Mouse (Mus musculus) intestine, embryonic 14.5 days (tissue): ENCODE data around the gene Cyp4a10. TPM values are rescaled to one million over a fixed set of nuclear protein-coding genes. Genes with fewer than 3 reads are reported as not detected.
"Not testable (repeated sequence)": the region's sequence is repeated elsewhere in the genome, so short reads cannot be mapped to it uniquely, and the experiment has no call there.

ENCODE experiments used
- ATAC-seq: fragments of 200-750 bp; cut with Nextera tagmentation; replicated peaks from 2 replicates; pipeline ENCODE4 v1.8.0; 2017; ENCODE audit warnings: low read depth, moderate number of reproducible peaks, moderate TSS enrichment, moderate library complexity; ENCODE audit not compliant: low FRiP score, low TSS enrichment
- DNase-seq: peaks from one replicate; pipeline ENCODE4 v3.0.0-alpha.2; 2018; ENCODE audit warnings: low spot score
- H3K27ac ChIP-seq: fragments of 300-500 bp; sonication (generic); 2 replicates; pipeline ENCODE4 v1.5.1; 2014; ENCODE audit warnings: low read depth, mild to moderate bottlenecking, control low read depth
- H3K27me3 ChIP-seq: fragments of 300-500 bp; sonication (generic); replicated peaks from 2 replicates; pipeline ENCODE4 v1.6.1; 2014; ENCODE audit warnings: low read length, control low read depth; ENCODE audit not compliant: control insufficient read depth, insufficient read depth
- H3K36me3 ChIP-seq: fragments of 300-500 bp; sonication (generic); 2 replicates; pipeline ENCODE4 v1.6.1; 2014; ENCODE audit warnings: low read length, control low read depth; ENCODE audit not compliant: control insufficient read depth, insufficient read depth
- H3K4me1 ChIP-seq: fragments of 300-500 bp; sonication (generic); replicated peaks from 2 replicates; pipeline ENCODE4 v1.6.1; 2014; ENCODE audit warnings: low read length, control low read depth, mixed read lengths; ENCODE audit not compliant: control insufficient read depth, insufficient read depth
- H3K4me2 ChIP-seq: fragments of 300-500 bp; sonication (generic); 2 replicates; pipeline ENCODE4 v1.6.1; 2014; ENCODE audit warnings: low read length
- H3K4me3 ChIP-seq: fragments of 300-500 bp; sonication (generic); 2 replicates; pipeline ENCODE4 v1.5.1; 2014; ENCODE audit warnings: low read depth, low read length, control low read depth, mixed read lengths
- H3K9ac ChIP-seq: fragments of 300-500 bp; sonication (generic); 2 replicates; pipeline ENCODE4 v1.6.1; 2014; ENCODE audit warnings: mild to moderate bottlenecking, low read length
- H3K9me3 ChIP-seq: fragments of 300-500 bp; sonication (generic); 2 replicates; pipeline ENCODE4 v1.6.1; 2016; ENCODE audit warnings: low read length, control low read depth; ENCODE audit not compliant: control insufficient read depth
- WGBS: fragments of 180-500 bp; shearing (Covaris S2); extraction: QIAGEN DNeasy Blood & Tissue Kit; methylation state at CpG from one replicate; pipeline ENCODE4 v1.1.7; 2014; 5-methylcytosine and 5-hydroxymethylcytosine counted together
- polyA plus RNA-seq: library from polyadenylated mRNA; unstranded; fragments of >200 nt; fragmentation: Nextera tagmentation; extraction: Ambion mirVana; gene quantifications from 2 replicates; pipeline ENCODE4 v1.2.1, GENCODE M21; 2014

Cyp4a10 gene
- polyA plus RNA-seq, 1 experiment from 2014 or later = not detected

- Histone ChIP-seq H3K36me3 (no peaks in the 10 kb centered on the region), H3K4me1 (no peaks in the 10 kb centered on the region), H3K9me3 (no peaks in the 10 kb centered on the region), H3K4me2 (no peak overlapping the region), H3K9ac (no peak overlapping the region), H3K27me3 (no peaks in the 10 kb centered on the region), H3K27ac (no peak overlapping the region), H3K4me3 (no peak overlapping the region)
- DNase-seq (no peak), ATAC-seq (no peak)
- 54% methylated on average over 1 of the region's 1 CpGs for WGBS
These were observed 27.0 kb downstream of the Cyp4a10 start for GRCm38 (mm10) chr4:115545101-115545500.

GRCm38 (mm10) chr4:115546141-115546828 lies 28.2 kb downstream of the Cyp4a10 start:
- H3K4me3 ChIP-seq = no peak overlapping the region
- no peaks in the 10 kb centered on the region for H3K4me1 ChIP-seq
- ATAC-seq = no peak
- no peak overlapping the region for H3K27ac ChIP-seq
- 67% methylated on average over 2 of the region's 2 CpGs for WGBS
- no peaks in the 10 kb centered on the region for H3K36me3 ChIP-seq
- no peaks in the 10 kb centered on the region for H3K9me3 ChIP-seq
- H3K4me2 ChIP-seq = no peak overlapping the region
- no peaks in the 10 kb centered on the region for H3K27me3 ChIP-seq
- H3K9ac ChIP-seq = no peak overlapping the region
- no peak for DNase-seq

GRCm38 (mm10) chr4:115552726-115553125 lies 34.7 kb downstream of the Cyp4a10 start:
- no peak overlapping the region for H3K27ac ChIP-seq
- no peaks in the 10 kb centered on the region for H3K4me1 ChIP-seq
- H3K9ac ChIP-seq = no peak overlapping the region
- ATAC-seq (no peak), DNase-seq (no peak)
- 87% methylated on average over 3 of the region's 3 CpGs for WGBS
- H3K4me2 ChIP-seq = no peak overlapping the region
- no peaks in the 10 kb centered on the region for H3K27me3 ChIP-seq
- H3K36me3 ChIP-seq = no peaks in the 10 kb centered on the region
- H3K9me3 ChIP-seq = no peaks in the 10 kb centered on the region
- no peak overlapping the region for H3K4me3 ChIP-seq

GRCm38 (mm10) chr4:115555513-115555912 lies 37.4 kb downstream of the Cyp4a10 start:
- H3K27ac ChIP-seq = no peak overlapping the region
- no peak overlapping the region for H3K4me2 ChIP-seq
- no peaks in the 10 kb centered on the region for H3K4me1 ChIP-seq
- H3K9ac ChIP-seq = no peak overlapping the region
- no peaks in the 10 kb centered on the region for H3K36me3 ChIP-seq
- ATAC-seq (no peak), DNase-seq (no peak)
- H3K27me3 ChIP-seq = no peaks in the 10 kb centered on the region
- no peaks in the 10 kb centered on the region for H3K9me3 ChIP-seq
- no peak overlapping the region for H3K4me3 ChIP-seq
- 65% methylated on average over 2 of the region's 2 CpGs for WGBS

- Histone ChIP-seq H3K27me3 (no peaks in the 10 kb centered on the region), H3K9me3 (no peaks in the 10 kb centered on the region), H3K27ac (no peak overlapping the region), H3K4me3 (no peak overlapping the region), H3K4me2 (no peak overlapping the region), H3K36me3 (no peaks in the 10 kb centered on the region), H3K9ac (no peak overlapping the region), H3K4me1 (no peaks in the 10 kb centered on the region)
- WGBS = 70% methylated on average over 4 of the region's 4 CpGs
- DNase-seq = no peak
- ATAC-seq = no peak
These were observed 39.9 kb downstream of the Cyp4a10 start for GRCm38 (mm10) chr4:115557861-115558561.

GRCm38 (mm10) chr4:115561236-115561635 lies 43.2 kb downstream of the Cyp4a10 start:
- not testable (repeated sequence) for H3K4me3 ChIP-seq, DNase-seq, H3K9me3 ChIP-seq, H3K9ac ChIP-seq, H3K27ac ChIP-seq, ATAC-seq, H3K36me3 ChIP-seq, H3K27me3 ChIP-seq, H3K4me1 ChIP-seq, H3K4me2 ChIP-seq
- WGBS = 62% methylated on average over 5 of the region's 5 CpGs

GRCm38 (mm10) chr4:115563401-115563800 lies 45.3 kb downstream of the Cyp4a10 start, which contains the start of gene Cyp4a31:
TSS of gene Cyp4a31 (plus strand) at chr4:115563649.
- Histone ChIP-seq H3K27me3 (no peaks in the 10 kb centered on the region), H3K4me2 (no peak within 1 kb of the TSS), H3K9ac (no peak within 1 kb of the TSS), H3K36me3 (no peaks in the 10 kb centered on the region), H3K27ac (no peak within 1 kb of the TSS), H3K9me3 (no peaks in the 10 kb centered on the region), H3K4me1 (no peaks in the 10 kb centered on the region), H3K4me3 (no peak within 1 kb of the TSS)
- ATAC-seq = no peak
- WGBS = 77% methylated on average over 3 of the region's 3 CpGs
- DNase-seq = no peak

- not testable (repeated sequence) for H3K27me3 ChIP-seq, H3K27ac ChIP-seq, H3K9ac ChIP-seq, H3K9me3 ChIP-seq, ATAC-seq, DNase-seq, H3K36me3 ChIP-seq, H3K4me3 ChIP-seq, H3K4me1 ChIP-seq, H3K4me2 ChIP-seq
- WGBS = 79% methylated on average over 6 of the region's 6 CpGs
These were observed 46.6 kb downstream of the Cyp4a10 start for GRCm38 (mm10) chr4:115564469-115565225.
